Mouse (Mus musculus): ENCODE measurements at regions not wholly inside any gene's neighbourhood (a gene's known extent, or its start where the extent isn't known, plus 50 kb on each side); places are given as distances from the start of the nearest gene placed in this dataset.

DNA sequence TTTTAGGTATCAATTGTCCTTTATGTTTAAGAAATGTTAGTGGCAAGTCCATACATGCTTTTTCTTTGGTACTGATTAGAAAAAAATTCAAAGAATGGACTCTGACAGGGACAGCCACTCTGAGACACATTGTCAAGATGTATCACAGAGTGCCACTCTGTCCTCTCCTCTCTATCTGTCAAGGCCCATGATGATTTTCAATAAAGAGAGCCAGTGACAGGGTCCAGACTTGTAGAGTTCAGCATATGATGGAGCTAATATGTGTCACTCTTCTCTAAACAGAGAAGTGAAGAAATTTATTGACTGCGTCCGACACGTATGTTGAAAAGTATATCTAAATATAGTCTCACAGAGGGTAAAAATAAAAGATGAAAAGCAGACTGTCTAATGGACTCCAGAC is 672.2 kb upstream of the 4930452B06Rik start:
- no peak for DNase-seq

DNA sequence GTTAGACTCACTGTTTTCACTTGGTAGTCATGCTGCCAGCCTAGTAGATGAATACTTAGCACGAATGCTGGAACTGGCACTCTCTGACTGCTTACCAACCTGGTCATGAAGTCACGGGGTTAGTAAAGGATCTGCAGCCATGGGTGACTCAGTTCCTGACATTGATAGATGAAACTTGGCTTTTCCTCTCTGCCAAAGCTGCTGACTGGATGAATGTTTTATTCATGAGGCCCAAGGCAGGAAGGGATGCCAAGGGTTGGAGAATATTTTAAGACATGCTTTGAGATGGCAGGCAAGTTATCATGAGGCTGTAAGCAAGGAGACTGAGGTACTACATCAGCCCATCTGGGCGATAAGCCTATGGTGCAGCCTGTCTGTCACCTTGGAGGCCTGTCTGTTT is 671.1 kb upstream of the 4930452B06Rik start:
- DNase-seq = peak; percentile 37

DNA sequence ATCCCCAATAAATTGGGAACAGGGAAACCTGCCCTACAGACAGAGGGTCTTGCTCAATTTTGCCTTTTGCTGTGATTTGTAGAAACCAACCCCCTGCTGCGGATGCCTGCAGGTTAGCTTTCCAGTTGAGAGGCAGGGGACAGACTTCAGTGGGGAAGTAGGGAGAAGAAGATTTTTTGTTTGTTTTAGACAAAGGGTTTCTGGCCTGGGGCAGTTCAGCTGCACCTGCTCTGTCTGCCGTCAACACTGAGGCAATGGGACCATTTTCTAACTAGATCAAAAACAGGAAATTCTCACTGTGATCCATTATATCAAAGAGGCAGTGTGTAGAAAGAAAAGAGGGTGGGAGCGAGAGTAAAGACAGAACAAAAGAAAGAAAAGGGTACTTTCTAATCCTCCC is 665.6 kb upstream of the 4930452B06Rik start:
- no peak for DNase-seq

GRCm38 (mm10) chr14:9330767-9331166 is 664.7 kb upstream of the 4930452B06Rik start:
- no peak for DNase-seq

GRCm38 (mm10) chr14:9329839-9330485 is 663.9 kb upstream of the 4930452B06Rik start:
- DNase-seq = no peak

- DNase-seq = no peak
Measured at GRCm38 (mm10) chr14:9327344-9327743, 661.3 kb upstream of the 4930452B06Rik start.

DNA sequence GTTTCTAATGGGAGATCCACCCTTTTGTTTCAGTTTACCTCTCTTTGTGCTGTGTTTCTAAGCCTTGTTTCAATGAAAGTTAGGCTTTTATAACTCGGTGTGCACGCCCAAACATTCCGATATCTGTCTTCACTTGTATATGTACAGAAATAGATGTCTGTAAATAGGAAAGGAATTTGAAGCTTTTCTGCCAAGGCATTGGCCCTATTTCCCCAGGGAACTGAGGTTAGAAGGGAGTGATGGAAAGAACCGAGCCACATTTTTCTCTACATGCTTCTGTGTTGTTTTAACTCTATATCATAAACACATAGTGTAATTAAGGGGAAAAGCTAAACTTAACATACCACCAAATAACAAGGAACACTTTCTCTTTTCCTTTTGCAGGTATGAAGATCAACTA is 653.8 kb upstream of the 4930452B06Rik start:
- DNase-seq = no peak

- DNase-seq = no peak
Measured at GRCm38 (mm10) chr14:9318796-9319465, 652.9 kb upstream of the 4930452B06Rik start.

- DNase-seq = no peak
Measured at GRCm38 (mm10) chr14:9315224-9315623, 649.2 kb upstream of the 4930452B06Rik start.

GRCm38 (mm10) chr14:9296145-9296544 is 630.1 kb upstream of the 4930452B06Rik start:
- DNase-seq = no peak

DNA sequence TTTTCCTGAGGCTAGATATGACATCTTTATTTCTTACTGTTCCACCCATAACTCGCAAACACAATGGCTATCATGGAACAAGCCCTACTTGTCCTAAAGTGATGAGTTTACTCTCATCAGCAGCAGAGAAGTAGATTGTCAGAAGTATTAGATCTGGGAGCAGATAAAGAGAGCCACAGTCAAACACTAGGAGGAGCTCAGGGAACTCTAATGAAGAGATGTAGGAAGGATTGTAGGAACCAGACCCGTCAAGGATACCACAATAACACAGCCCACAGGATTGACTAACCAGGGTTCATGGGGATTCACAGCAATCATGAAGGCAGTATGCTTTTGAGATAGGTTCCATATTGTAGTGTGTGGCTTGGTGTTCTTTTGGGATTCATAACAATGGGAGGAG is 628.5 kb upstream of the 4930452B06Rik start:
- DNase-seq = no peak

DNA sequence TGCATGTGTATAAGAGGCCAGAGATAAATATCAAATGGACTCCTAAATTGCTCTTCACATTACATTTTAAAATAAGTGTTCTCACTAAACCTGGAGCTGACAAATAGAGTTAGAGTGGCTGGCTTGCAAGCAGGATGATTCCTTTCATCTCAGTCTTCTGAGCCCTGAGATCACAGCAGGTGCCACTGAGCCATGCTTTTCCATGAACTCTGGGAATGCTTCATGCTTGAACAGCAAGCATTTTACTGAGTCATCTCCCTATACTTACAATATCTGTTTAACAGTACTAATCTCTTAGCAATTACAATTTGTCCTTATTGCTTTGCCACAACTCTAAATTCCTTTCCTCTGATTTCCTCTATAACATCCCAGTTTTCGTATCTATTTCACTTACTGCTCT is 622.1 kb upstream of the 4930452B06Rik start:
- no peak for DNase-seq

- no peak for DNase-seq
Measured at GRCm38 (mm10) chr14:9285606-9286002, 619.6 kb upstream of the 4930452B06Rik start.

DNA sequence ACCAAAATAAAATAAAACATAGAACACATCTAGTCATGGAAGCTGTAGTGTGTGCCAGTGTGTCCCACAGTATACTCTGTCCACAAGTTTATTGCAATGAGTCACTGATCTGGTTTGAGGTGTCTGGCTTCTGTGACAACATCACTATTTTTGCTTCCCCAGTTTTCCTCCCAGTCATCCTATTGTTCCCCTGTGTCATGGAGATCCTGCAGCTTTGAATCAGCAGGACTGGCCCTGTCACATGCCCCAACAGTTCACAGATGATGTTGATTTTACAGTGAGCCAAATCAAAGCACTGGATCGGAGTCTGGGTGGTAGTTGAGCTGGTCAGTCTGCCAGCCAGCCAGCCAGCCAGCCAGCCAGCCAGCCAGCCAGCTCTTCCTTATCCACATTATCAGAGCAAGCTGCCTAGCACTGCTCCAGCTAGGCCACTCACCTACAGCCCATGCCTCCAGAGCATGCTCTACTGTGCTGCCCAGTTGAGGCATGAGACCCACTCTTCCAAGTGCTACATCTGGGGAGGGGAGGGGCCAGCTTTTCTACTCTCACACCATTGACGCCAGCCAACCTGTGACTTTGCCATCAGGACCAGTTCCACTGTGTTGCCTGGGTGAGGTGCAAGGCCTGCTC is 619.1 kb upstream of the 4930452B06Rik start:
- no peak for DNase-seq

- no peak for DNase-seq
Measured at GRCm38 (mm10) chr14:9267282-9268091, 601.4 kb upstream of the 4930452B06Rik start.

DNA sequence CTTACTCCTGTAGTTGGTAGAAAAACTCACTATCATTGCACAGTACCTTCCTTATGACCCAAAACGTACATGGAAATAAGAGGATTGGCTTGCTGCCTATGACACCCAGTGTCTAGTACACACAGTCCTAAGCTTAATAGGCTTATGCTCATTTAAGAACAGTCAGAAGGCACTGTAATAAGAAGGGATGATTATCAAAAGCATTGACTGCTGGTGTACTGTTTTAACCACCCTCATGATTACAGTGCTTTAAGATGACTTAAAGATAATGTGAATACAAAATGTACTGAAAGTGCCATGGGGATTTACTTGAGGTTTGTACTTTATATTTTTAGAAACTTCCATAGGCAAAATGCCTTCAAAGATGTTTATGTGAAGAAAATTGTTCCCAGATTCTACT is 586.0 kb upstream of the 4930452B06Rik start:
- DNase-seq = no peak

- DNase-seq = no peak
Measured at GRCm38 (mm10) chr14:9245266-9245665, 579.2 kb upstream of the 4930452B06Rik start.

DNA sequence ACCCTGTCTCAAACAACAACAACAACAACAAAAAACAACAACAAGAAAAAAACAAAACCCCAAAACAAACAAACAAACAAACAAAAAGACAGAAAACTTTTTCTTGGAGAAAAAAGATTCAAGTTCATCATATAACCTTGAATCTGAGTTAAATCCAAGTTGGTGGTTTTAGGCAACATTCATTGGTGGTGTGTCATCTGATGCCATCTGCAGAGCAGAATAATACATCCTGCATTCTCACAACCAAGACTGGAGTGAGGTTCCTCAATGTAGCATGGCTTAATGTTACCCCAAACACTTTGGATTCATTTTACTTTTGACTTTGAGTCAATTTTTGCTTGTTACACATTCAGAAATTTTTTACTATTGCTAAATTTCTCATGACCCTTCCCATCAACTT is 577.3 kb upstream of the 4930452B06Rik start:
- DNase-seq = no peak

DNA sequence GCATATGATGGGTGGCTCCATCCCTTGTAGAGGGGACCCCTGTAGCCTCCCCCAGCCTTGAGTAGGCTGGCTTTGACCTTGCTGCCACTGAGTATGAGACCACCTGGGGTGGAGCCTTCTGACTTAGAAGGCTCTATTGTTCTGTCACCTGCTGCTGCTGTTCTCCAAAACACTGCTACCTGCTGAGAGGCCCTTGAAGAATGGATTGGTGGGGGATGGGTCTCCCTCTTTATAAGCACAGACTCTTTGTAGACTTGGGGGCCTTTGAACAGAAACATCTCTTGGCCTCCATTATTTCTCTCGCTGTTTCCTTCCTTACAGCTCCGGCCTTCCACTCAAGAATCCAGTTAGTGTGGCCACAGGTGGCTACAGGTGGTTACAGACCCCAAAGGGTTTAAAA is 576.1 kb upstream of the 4930452B06Rik start:
- no peak for DNase-seq

- no peak for DNase-seq
Measured at GRCm38 (mm10) chr14:9227670-9228069, 561.6 kb upstream of the 4930452B06Rik start.

DNA sequence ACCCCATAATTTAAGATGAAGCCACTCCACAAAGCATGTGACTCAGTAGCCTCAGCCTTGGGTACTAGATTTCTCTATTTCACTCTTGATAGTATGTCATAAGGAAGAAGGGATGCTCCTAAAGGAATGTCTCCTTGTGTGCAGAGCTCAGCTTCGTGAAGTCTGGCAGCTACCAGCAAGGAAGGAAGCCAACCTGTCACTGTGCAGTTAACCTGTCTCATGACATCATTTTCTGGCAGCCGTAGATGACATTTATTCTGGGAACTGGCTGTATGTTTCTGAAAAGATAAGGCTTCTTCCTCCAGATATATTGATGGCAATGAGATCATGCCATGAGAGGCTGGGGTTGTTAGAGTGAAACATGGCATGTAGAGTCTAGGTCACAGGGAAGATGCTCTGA is 534.2 kb upstream of the 4930452B06Rik start:
- DNase-seq = no peak

GRCm38 (mm10) chr14:9192122-9192769 is 526.2 kb upstream of the 4930452B06Rik start:
- peak; percentile 14 for DNase-seq

DNA sequence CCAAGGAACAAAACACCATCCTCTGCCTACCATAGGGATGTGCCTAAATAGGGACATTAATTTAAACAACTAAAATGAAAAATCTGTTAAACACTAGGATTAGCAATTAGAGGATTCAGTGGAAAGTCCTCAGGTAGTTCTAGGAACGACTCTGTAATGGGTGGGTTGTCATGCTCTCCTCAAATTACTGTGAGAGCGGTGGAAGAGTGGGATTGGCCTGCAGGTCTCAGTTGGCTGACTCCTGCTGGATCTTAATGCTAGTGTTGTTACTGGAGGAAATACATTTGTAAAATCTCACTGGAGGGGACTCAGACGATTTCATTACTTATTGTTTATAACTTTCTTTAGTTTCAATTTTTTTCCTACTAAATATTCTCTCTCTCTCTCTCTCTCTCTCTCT is 525.6 kb upstream of the 4930452B06Rik start:
- no peak for DNase-seq

Measured in kidney, adult 9 months (tissue).